Mouse (Mus musculus): Measurements from ENCODE around the gene Cachd1.

- TF ChIP-seq GATA2 (IDR thresholded peaks at IDR 0.05; ENCODE audit: borderline replicate concordance, low read depth, low read length) (no peak), CTCF (IDR thresholded peaks at IDR 0.05; ENCODE audit: low read depth, low read length) (no peak), GATA1 (IDR thresholded peaks at IDR 0.05; ENCODE audit: borderline replicate concordance, low read length) (no peak)
Measured at GRCm38 (mm10) chr4:100793147-100793546, 16.7 kb downstream of the Cachd1 start.

Measured in G1E (cell line).